Mouse (Mus musculus): ENCODE data around the gene Gm11232.

Gm11232 gene

DNA sequence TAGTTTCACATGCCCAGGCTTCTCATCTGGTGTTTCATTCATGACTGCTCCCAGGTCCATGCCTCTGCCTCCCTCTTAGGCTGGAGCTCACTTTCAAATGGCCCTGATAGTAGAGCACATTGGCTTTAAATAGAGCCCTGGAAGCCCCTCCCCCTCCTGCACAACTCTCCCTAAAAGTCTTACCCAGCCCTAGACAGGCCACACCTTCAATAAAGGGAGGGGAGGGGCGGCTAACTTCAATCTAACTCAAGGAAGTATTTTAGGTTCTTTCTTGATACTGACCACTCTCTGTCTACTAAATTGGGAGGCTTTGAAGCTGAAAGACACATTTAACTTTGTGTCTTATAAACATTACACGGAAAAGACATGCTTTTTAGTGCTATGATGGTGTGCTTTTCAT, at the start of gene Gm11232:
Gm11232 (minus strand) TSS at position 101 of the 400 bp plus-strand sequence.
- no peak for DNase-seq (ENCODE audit: extremely low read depth, insufficient read length, low spot score)

- DNase-seq (ENCODE audit: extremely low read depth, insufficient read length, low spot score), result no peak
These were observed 48.3 kb upstream of the Gm11232 start for GRCm38 (mm10) chr4:71805977-71806534.

DNA sequence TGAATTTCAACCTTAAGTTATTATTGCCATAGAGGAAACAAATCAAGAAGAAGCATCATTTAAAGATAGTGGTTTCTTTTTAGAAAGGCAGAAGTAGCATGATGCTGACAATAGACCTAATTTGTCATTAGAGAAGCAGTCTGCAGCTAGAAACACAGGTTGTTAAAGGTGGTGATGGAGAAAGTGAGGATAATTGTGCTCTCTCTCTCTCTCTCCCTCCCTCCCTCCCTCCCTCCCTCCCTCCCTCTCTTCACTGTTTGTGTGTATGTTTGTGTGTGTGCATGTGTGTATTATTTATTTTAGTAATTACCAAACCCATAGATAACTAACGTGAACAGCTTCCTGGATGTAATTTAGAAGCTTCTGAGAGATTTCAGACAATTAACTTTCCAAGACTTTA, 7.8 kb upstream of the Gm11232 start:
- DNase-seq (ENCODE audit: extremely low read depth, insufficient read length, low spot score), result no peak

DNA sequence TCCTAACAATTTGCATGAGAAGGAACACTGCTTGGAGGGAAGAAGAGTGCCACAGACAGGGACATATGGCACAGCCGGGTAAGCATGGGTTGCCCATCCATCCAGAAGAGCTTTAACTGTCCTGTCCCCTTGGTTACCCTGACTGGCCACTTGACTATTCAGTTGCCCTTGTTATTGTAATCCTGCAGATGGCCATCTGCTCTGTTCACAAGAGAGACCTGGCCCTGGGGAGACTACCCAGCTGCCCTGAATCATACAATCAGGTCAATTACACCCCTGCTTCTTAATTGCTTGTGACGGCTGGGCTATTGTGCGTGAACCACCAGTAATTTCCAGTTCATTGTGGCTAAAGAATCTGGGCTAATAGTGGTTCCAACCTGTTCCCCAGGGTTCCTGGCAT, 7.3 kb upstream of the Gm11232 start:
- DNase-seq (ENCODE audit: extremely low read depth, insufficient read length, low spot score), result no peak

DNA sequence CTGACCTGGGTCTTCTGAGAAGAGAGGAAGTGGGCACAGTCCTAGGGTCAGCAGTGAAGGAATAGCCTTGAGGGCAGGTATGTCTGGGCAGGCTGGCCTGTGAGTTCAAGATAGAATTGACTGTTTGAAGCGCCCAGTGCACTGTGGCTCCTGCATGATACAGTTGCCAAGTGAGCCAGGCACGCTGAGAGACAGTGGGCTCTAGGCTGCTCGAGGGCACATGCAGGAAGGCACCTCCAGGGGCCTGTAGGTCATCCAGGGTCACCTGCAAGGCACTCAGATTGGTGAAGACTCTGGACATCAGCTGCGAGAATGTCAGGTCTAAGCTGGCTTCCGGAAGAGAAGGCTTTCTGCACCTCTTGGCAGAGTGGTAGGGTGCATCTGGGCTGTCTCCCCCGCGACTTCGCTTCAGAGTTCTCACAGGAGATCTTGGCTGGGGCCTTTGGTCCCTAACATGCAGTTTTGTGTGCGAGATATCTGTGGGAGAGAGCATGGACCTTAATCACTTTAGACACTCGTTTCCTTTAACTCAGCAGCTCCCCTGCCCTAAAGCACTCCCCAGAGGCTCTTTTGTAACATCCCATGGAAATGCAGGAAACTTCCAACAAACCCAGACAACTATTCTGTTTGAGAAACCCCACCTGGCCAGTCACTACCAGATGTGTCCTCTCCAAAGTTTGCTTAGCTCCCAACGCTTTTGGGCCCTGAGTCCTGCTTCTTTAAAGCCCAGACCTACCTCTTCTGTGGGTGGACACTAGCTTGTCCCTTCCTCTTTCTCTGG, 1.1 kb downstream of the Gm11232 start:
- DNase-seq (ENCODE audit: extremely low read depth, insufficient read length, low spot score), result no peak

GRCm38 (mm10) chr4:71745741-71746140, 12.0 kb downstream of the Gm11232 start:
- DNase-seq (ENCODE audit: extremely low read depth, insufficient read length, low spot score), result no peak

DNA sequence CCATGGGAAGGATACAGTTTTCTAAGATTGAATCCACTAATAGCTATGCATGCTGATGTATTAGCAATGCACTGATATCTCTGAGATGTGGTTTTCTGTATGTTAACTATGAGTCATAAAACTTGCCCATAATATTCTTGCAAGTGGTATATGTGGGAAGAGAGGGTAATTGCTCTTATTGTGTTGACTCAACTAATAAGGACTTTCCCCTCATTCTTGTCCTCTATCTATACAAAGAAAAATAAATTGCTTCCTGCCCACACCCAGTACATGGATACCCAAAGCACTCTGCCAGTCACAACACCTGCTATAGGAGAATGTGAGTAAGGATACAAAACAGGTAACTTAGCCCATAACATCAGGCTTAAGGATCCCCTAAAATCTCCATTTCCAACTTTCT, 21.2 kb downstream of the Gm11232 start:
- no peak for DNase-seq (ENCODE audit: extremely low read depth, insufficient read length, low spot score)

- DNase-seq (ENCODE audit: extremely low read depth, insufficient read length, low spot score), result no peak
These were observed 22.5 kb downstream of the Gm11232 start for GRCm38 (mm10) chr4:71735261-71735660.

- no peak for DNase-seq (ENCODE audit: extremely low read depth, insufficient read length, low spot score)
These were observed 28.4 kb downstream of the Gm11232 start for GRCm38 (mm10) chr4:71729401-71729800.

DNA sequence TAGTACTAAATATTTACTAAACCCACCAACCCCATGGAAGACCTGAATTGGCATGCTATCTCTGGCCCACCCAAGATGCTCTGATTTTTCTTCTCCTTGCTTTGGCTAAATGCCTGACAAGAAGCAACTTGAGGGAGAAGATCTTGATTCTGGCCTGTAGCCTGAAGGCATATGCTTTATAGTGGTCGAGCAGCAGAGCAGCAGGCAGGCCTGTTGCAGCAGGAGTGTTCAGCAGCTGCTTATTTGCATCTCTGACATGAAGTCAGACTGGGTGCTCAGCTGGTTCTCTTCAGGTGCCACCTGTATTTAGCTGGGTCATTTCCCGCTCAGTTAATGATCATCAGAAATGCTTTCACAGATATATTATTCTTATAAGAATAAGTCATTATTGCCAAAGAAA, 30.2 kb downstream of the Gm11232 start:
- DNase-seq (ENCODE audit: extremely low read depth, insufficient read length, low spot score), result no peak

- no peak for DNase-seq (ENCODE audit: extremely low read depth, insufficient read length, low spot score)
These were observed 30.7 kb downstream of the Gm11232 start for GRCm38 (mm10) chr4:71727056-71727455.

- no peak for DNase-seq (ENCODE audit: extremely low read depth, insufficient read length, low spot score)
These were observed 31.9 kb downstream of the Gm11232 start for GRCm38 (mm10) chr4:71725889-71726288.
